Mouse (Mus musculus) effector memory CD4-positive, alpha-beta T cell, adult 5 months (primary cell): ENCODE data around the gene Ubtd2. TPM values are rescaled to one million over a fixed set of nuclear protein-coding genes. Genes with fewer than 3 reads are reported as not detected.

Experiments used
- polyA plus RNA-seq: library from polyadenylated mRNA; unstranded; fragments of 100-300 nt; shearing (Covaris generic); gene quantifications from one replicate; pipeline ENCODE4 v1.2.1, GENCODE M21; 2017

Gene Ubtd2
- polyA plus RNA-seq: 8.5 TPM

DNA sequence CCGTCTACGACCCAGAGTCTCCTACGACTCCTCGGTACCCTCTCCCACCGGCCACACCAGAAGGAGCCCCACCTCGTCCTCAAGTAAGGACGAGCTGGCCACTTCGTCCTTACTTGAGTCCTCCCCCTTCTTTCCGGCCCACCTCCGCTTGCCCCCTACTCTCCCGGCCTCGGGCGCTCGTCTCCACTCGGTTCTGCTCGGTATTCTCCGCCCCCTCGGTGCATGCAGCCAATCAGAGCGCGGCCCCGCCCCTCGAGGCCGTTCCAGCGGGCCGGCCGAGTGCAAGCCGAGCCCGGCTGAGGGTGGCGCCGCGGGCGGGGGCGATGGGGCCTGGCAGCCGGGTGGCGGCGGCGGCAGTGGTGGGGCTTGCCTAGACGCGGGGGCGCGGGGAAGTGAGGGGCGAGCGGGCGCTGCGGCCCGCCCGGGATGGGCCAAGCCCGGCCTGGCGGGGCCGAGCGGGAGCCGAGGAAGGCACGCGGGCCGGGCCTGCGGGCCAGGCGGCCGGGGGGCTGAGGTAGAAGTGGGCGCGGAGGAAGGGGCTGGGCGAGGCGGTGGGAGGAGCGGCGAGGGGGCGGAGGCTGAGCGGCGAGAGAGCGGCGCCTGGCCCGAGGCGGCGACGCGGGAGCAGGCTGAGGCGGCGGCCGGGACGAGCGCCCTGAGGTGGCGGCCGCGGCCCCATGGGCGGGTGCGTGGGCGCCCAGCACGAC, at the start of gene Ubtd2:
Gene Ubtd2, plus strand, starts transcription at position 571 of the 707 bp plus-strand sequence.

DNA sequence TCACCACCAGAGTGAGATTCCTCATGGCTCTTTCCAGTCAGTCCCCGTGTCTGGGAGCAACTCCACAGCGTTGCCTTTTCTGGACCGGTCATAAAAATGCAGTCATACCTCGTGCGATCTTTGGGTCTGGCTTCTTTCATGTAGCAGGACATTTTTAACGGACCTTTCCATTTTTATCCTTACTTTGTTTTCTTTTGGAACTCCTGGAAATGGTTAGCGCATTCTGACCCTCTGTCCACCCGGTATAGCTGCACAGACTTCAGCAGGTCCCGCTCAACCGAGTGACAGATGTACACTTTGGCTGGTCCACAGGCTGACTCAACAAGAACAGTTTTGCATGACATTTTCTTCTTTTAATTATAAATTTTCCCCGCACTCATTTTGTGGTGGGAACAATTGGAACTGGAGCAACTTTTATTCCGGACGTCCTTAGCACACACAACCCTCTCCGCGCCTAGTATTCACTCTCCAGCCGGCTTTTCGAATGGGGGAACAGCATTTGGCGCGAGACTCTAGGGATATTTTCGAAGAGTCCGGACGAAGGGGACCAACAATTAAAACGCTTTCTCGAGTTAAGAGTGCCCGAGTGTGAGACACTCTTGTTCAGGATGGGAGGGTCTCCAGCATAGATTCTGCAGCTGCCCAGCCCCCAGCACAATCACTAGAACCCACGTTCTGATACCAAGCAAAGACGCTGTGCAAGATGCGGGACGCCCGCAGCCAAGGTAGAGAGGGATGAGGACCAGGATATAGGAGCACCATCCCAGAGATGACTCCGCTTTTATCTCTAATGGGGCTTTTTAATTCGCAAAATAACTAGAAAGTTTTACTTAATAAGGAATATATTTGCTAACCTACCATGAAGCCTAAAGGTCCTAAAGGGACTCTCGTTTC, 76.9 kb downstream of the Ubtd2 start, which contains the start of gene Efcab9:
Gene Efcab9, minus strand, starts transcription at position 211 of the 894 bp plus-strand sequence.

DNA sequence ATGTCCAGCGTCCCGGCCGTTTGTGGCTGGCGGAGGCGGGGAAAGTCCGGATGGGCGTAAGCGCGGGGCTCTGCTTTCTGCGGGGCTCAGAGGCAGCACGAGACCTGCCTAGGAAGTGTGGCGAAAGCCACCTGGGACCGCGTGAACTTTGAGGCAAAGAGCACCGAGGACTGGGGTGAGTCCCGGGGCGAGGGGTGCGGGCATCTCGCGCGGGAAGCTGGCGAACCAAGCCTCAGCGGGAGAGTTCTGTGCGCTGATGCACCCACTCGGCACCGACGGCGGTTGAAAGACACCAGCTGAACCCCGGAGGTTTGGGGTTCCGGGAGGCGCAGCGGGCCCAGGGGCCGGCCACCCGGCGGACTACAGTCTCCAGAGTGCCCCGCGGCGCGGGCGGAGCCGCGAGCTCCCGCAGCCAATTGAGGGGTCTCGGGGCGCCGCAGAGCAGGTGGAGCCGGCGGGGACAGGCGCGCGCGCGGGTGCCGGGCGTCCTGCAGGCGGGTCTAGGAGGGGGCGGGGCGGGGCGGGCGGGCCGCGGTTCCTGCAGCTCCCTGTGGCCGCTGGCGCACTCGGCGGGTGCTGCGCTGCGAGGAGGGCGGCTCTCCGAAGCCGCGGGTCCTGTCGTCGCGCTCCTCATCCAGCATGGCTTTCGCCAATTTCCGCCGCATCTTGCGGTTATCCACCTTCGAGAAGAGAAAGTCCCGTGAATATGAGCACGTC, 77.8 kb downstream of the Ubtd2 start, which contains the start of gene Stk10:
Gene Stk10, plus strand, starts transcription at position 541 of the 717 bp plus-strand sequence.

Other genes starting within 250 kb of the Ubtd2 start
- 20.3 TPM for gene Snrnp25, start 250.0 kb upstream of the Ubtd2 start, polyA plus RNA-seq
- not detected for gene Rhbdf1, start 233.1 kb upstream of the Ubtd2 start, polyA plus RNA-seq
- gene Mpg, start 228.9 kb upstream of the Ubtd2 start, polyA plus RNA-seq: 15.4 TPM
- 47.4 TPM for gene Nprl3, start 187.7 kb upstream of the Ubtd2 start, polyA plus RNA-seq
- gene Hba-x, start 179.0 kb upstream of the Ubtd2 start, polyA plus RNA-seq: not detected
- gene Hba-a1, start 171.9 kb upstream of the Ubtd2 start, polyA plus RNA-seq: not detected
- not detected for gene Hbq1b, start 168.4 kb upstream of the Ubtd2 start, polyA plus RNA-seq
- not detected for gene Hba-a2, start 158.9 kb upstream of the Ubtd2 start, polyA plus RNA-seq
- not detected for gene Hbq1a, start 155.3 kb upstream of the Ubtd2 start, polyA plus RNA-seq
- not detected for gene Sh3pxd2b, start 107.5 kb upstream of the Ubtd2 start, polyA plus RNA-seq
- gene Efcab9, start 76.7 kb downstream of the Ubtd2 start, polyA plus RNA-seq: 0.97 TPM
- gene Stk10, start 77.9 kb downstream of the Ubtd2 start, polyA plus RNA-seq: 198 TPM
- 71.2 TPM for gene Fbxw11, start 187.4 kb downstream of the Ubtd2 start, polyA plus RNA-seq